Mouse (Mus musculus) myocyte (in vitro differentiated cells): Measurements from ENCODE around the gene Klhl8. TPM values are rescaled to one million over a fixed set of nuclear protein-coding genes. Genes with fewer than 3 reads are reported as not detected.

Experiments
- H3K27me3 ChIP-seq: one replicate; pipeline ENCODE4 v1.6.1; 2011; ENCODE audit not compliant: control insufficient read depth, insufficient read depth, insufficient read length
- H3K36me3 ChIP-seq: one replicate; pipeline ENCODE4 v1.6.1; 2011; ENCODE audit not compliant: control insufficient read depth, insufficient read depth
- H3K4me2 ChIP-seq: one replicate; pipeline ENCODE4 v1.6.1; 2011; ENCODE audit warnings: low read depth, control low read depth
- H3K4me3 ChIP-seq: one replicate; pipeline ENCODE4 v1.5.1; 2011; ENCODE audit warnings: mild to moderate bottlenecking, control low read depth, moderate library complexity
- H3K79me2 ChIP-seq: one replicate; pipeline ENCODE4 v1.6.1; 2011; ENCODE audit not compliant: control insufficient read depth, insufficient read depth
- H3ac ChIP-seq: one replicate; pipeline ENCODE4 v1.6.1; 2011; ENCODE audit not compliant: control insufficient read depth, insufficient read length
- CEBPB ChIP-seq: IDR thresholded peaks from 2 replicates; pipeline ENCODE4 v1.6.1; 2011; ENCODE audit warnings: mild to moderate bottlenecking, moderate library complexity; ENCODE audit not compliant: poor library complexity, insufficient read depth, severe bottlenecking
- E2F4 ChIP-seq: IDR thresholded peaks from one replicate; pipeline ENCODE4 v1.6.1; 2011; ENCODE audit warnings: mild to moderate bottlenecking, control low read depth, moderate library complexity; ENCODE audit not compliant: insufficient read depth
- MAX ChIP-seq: IDR thresholded peaks from one replicate; pipeline ENCODE4 v1.6.1; 2011; ENCODE audit warnings: low read depth, mild to moderate bottlenecking, control low read depth
- MYOD1 ChIP-seq, 3 experiments: IDR thresholded peaks; one replicate each; pipeline ENCODE4 v1.6.1; 2011; ENCODE audit warnings: control low read depth in 2 of 3, low read depth in 2 of 3, mild to moderate bottlenecking in 2 of 3, moderate library complexity in 1 of 3; ENCODE audit not compliant: insufficient read length in 2 of 3, control insufficient read depth in 1 of 3
- MYOG ChIP-seq, 3 experiments: IDR thresholded peaks; one replicate each; pipeline ENCODE4 v1.6.1; 2011; ENCODE audit warnings: control low read depth in 2 of 3, low read depth in 2 of 3, mild to moderate bottlenecking in 2 of 3; ENCODE audit not compliant: insufficient read length in 2 of 3, control insufficient read depth in 1 of 3, insufficient read depth in 1 of 3
- POLR2A ChIP-seq: IDR thresholded peaks from one replicate; pipeline ENCODE4 v1.6.1; 2011; ENCODE audit warnings: low read depth, mild to moderate bottlenecking, control low read depth, moderate library complexity; ENCODE audit not compliant: insufficient read length
- POLR2AphosphoS2 ChIP-seq: IDR thresholded peaks from one replicate; pipeline ENCODE4 v1.6.1; 2011; ENCODE audit warnings: low read depth, control low read depth; ENCODE audit not compliant: insufficient read length
- REST ChIP-seq: IDR thresholded peaks from one replicate; pipeline ENCODE4 v1.6.1; 2011; ENCODE audit warnings: mild to moderate bottlenecking, control low read depth, moderate library complexity; ENCODE audit not compliant: insufficient read depth, insufficient read length
- SRF ChIP-seq: IDR thresholded peaks from one replicate; pipeline ENCODE4 v1.6.1; 2011; ENCODE audit warnings: low read depth; ENCODE audit not compliant: control insufficient read depth, insufficient read length
- TCF12 ChIP-seq: IDR thresholded peaks from one replicate; pipeline ENCODE4 v1.6.1; 2011; ENCODE audit warnings: mild to moderate bottlenecking, control low read depth; ENCODE audit not compliant: poor library complexity, insufficient read depth, severe bottlenecking
- TCF3 ChIP-seq: IDR thresholded peaks from one replicate; pipeline ENCODE4 v1.6.1; 2011; ENCODE audit warnings: low read depth, control low read depth; ENCODE audit not compliant: insufficient read length
- USF1 ChIP-seq: IDR thresholded peaks from one replicate; pipeline ENCODE4 v1.6.1; 2011; ENCODE audit warnings: low read depth, mild to moderate bottlenecking, control low read depth, moderate library complexity
- polyA plus RNA-seq: library from polyadenylated mRNA; unstranded; fragments of >200 nt; fragmentation: generic; extraction: Trizol; gene quantifications from one replicate; pipeline ENCODE4 v1.2.1, GENCODE M21; 2012; ENCODE audit warnings: missing spikeins

Gene Klhl8
- polyA plus RNA-seq, 1 experiment = 7.2 TPM

DNA sequence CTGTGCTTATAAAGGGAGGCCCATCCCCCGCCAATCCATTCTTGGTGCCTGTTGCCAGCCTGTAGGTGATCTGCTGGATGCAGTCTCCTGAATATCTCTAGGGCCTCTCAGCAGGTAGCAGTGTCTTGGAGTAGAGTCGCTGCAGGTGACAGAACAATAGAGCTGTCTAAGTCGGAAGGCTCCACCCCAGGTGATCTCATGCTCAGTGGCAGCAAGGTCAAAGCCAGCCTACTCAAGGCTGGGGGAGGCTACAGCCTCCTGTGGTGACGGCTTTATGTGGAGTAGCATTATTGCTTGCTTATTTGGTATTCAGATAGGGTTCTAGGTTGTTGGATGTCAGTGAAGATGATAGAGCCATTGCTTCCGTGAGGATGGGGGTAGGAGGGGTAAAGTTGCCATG lies 97.8 kb downstream of the Klhl8 start:
- Histone ChIP-seq H3ac (no peak overlapping the region), H3K4me2 (no peak overlapping the region), H3K79me2 (peaks cover 19% of the 10 kb centered on the region), H3K36me3 (peaks cover 12% of the 10 kb centered on the region), H3K4me3 (no peak overlapping the region), H3K27me3 (no peaks in the 10 kb centered on the region)
- no peak for TF ChIP-seq MYOG (IDR thresholded peaks at IDR 0.05; ENCODE audit: control insufficient read depth in 1 of 3, insufficient read depth in 1 of 3, insufficient read length in 2 of 3, low read depth in 2 of 3)
- TF ChIP-seq E2F4 = no peak
- no peak for TF ChIP-seq POLR2AphosphoS2
- no peak for TF ChIP-seq TCF3
- no peak for TF ChIP-seq MAX
- no peak for TF ChIP-seq CEBPB
- no peak for TF ChIP-seq TCF12
- TF ChIP-seq POLR2A = no peak
- no peak for TF ChIP-seq USF1
- no peak for TF ChIP-seq SRF
- no peak for TF ChIP-seq MYOD1 (IDR thresholded peaks at IDR 0.05; ENCODE audit: control insufficient read depth in 1 of 3, insufficient read length in 2 of 3, low read depth in 2 of 3)
- TF ChIP-seq REST = no peak

Other genes with a start within 250 kb of the Klhl8 start
- 16.4 TPM for gene Aff1, start 218.9 kb downstream of the Klhl8 start, polyA plus RNA-seq
- gene Hsd17b13, start 66.2 kb upstream of the Klhl8 start, polyA plus RNA-seq = 0.53 TPM
- 6.5 TPM for gene Hsd17b11, start 110.7 kb upstream of the Klhl8 start, polyA plus RNA-seq
- 77.8 TPM for gene Nudt9, start 135.0 kb upstream of the Klhl8 start, polyA plus RNA-seq
- gene Gm17660, start 166.3 kb upstream of the Klhl8 start, polyA plus RNA-seq = not detected
- 0.02 TPM for gene Sparcl1, start 202.5 kb upstream of the Klhl8 start, polyA plus RNA-seq